9 mouse cellular contexts compared by ENCODE assay signal in the genomic region with DNA sequence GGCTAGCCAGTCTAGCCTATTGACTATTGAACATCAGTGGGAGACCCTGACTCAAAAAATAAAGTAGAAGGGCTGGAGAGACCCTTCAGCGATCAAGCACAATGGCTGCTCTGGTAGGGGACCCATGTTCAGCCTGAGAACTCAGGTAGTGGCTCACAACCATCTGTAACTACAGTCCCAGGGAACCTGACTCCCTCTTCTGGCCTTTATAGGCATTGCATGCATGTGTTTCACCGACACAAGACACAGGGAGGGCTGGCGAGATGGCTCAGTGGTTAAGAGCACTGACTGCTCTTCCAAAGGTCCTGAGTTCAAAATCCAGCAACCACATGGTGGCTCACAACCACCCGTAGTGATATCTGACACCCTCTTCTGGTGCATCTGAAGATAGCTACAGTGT. TPM values are rescaled to one million over a fixed set of nuclear protein-coding genes. Genes with fewer than 3 reads are reported as not detected.
DNase-seq lines count a peak whose midpoint lies in the region; ATAC-seq and TF ChIP-seq lines count a peak whose summit lies in the region.
"Had no signal": no experiment of that assay in that cellular context is flagged by ENCODE, and none has a peak within 500 bp of the region (broad histone marks: within the 10 kb centered on the region; RNA-seq: fewer than 3 reads in every experiment).

No protein-coding gene starts in this region.

- H3K4me3 ChIP-seq in left cerebral cortex, adult 2 months, result no peak overlapping the region

- H3K27ac ChIP-seq in left cerebral cortex, adult 2 months, result no peak overlapping the region

- peak; percentile 36 to 40 for DNase-seq in cerebellum, adult 18-20 months
- peak in 1 of 2 experiments; percentile 22 for DNase-seq in left cerebral cortex, adult 2 months (ENCODE audit: extremely low spot score in 1 of 2, low spot score in 2 of 2)
- no peak for DNase-seq in left cerebral cortex, postnatal 10 days (ENCODE audit: extremely low spot score in 1 of 2, low spot score in 2 of 2)
- peak; percentile 25 for DNase-seq in adipocyte (ENCODE audit: low spot score)
- peak; percentile 87 for DNase-seq in induced T-regulatory cell, adult 2 months (ENCODE audit: low read depth)
- peak; percentile 82 for DNase-seq in retina, postnatal 1 day
- DNase-seq in frontal cortex, postnatal 25 days (ENCODE audit: low spot score in 2 of 2), result no peak

- TF ChIP-seq CTCF in left cerebral cortex, adult 2 months (IDR thresholded peaks at IDR 0.05), result peak; percentile 62

- no peak for ATAC-seq in cerebellum, adult (ENCODE audit: insufficient number of reproducible peaks, low FRiP score, low TSS enrichment)

- intact Hi-C loops in left cerebral cortex, adult 2 months (cut with DNase I), result loop anchor here (10.0 kb wide), 1 partner anchor 237 kb away; a partner anchor contains a TSS
- intact Hi-C loops in left cerebral cortex, postnatal 10 days (cut with DNase I), result no loop called here

RNA-seq across cellular contexts. Expression of a gene that starts 7.5 kb away (rescaled TPM):
- under 1 TPM in 1 of 2 experiments, not detected in 1; 0.14 TPM for total RNA-seq in left cerebral cortex, adult 2 months (2021)
- total RNA-seq in left cerebral cortex, postnatal 10 days (2021), result under 1 TPM in 1 of 2 experiments, not detected in 1; 0.28 TPM

RNA-seq across cellular contexts. Expression of a gene that starts 30.4 kb away (rescaled TPM):
- 10 to 100 TPM; 74.5 to 76.9 TPM for total RNA-seq in left cerebral cortex, adult 2 months (2021)
- 10 to 100 TPM; 84.4 to 90.4 TPM for total RNA-seq in left cerebral cortex, postnatal 10 days (2021)

RNA-seq across cellular contexts. Expression of a gene that starts 35.3 kb away (rescaled TPM):
- not detected for total RNA-seq in left cerebral cortex, adult 2 months (2021)
- total RNA-seq in left cerebral cortex, postnatal 10 days (2021), result under 1 TPM in 1 of 2 experiments, not detected in 1; 0.06 TPM

RNA-seq across cellular contexts. Expression of a gene that starts 53.2 kb away (rescaled TPM):
- total RNA-seq in left cerebral cortex, adult 2 months (2021), result not detected
- not detected for total RNA-seq in left cerebral cortex, postnatal 10 days (2021)
- total RNA-seq: heart, postnatal 36 days had no signal

Comparison
In these comparisons a context has a peak if more than half of its experiments do, and no peak if none do; other contexts are left out.
1. DNase-seq: peak in cerebellum, adult 18-20 months (2 of 2), adipocyte (single experiment), induced T-regulatory cell, adult 2 months (single experiment) and retina, postnatal 1 day (single experiment); none in left cerebral cortex, postnatal 10 days (0 of 2) and frontal cortex, postnatal 25 days (0 of 2).